8 mouse cellular contexts compared by ENCODE assay signal in the genomic region with DNA sequence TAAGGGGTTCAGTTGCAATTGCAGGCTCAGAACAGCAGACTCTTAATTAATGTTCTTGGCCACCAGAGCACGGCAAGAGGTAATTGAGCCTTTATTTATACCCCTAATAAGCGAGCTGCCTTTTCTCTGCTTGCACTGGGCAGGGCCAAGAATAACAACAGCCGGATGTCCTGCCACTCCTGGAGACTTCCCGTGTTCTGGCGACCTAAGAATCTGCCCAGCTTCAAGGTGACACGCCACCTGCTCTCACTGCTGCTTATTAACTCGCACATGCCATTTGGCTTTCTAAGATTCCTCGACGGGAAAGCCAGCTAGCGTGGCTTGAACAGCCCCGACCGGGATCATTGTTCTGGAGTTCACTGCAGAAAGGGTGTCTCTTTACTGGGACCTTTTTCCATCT. TPM values are rescaled to one million over a fixed set of nuclear protein-coding genes. Genes with fewer than 3 reads are reported as not detected.
DNase-seq lines count a peak whose midpoint lies in the region; ATAC-seq and TF ChIP-seq lines count a peak whose summit lies in the region.
"Had no signal": no experiment of that assay in that cellular context is flagged by ENCODE, and none has a peak within 500 bp of the region (broad histone marks: within the 10 kb centered on the region; RNA-seq: fewer than 3 reads in every experiment).

No protein-coding gene starts in this region.

- H3K27ac ChIP-seq in embryonic facial prominence, embryonic 11.5 days (replicated peaks; ENCODE audit: low read depth, low read length): no peak overlapping the region
- H3K27ac ChIP-seq in intestine, embryonic 15.5 days: no peak overlapping the region
- H3K27ac ChIP-seq in lung, postnatal 0 days (ENCODE audit: low read length): peak overlapping the region; percentile 52; the same call in 1 of the 2 replicates

- TF ChIP-seq EP300 in lung, postnatal 0 days (IDR thresholded peaks at IDR 0.05): peak; percentile 70

- no peak overlapping the region for H3K4me2 ChIP-seq in embryonic facial prominence, embryonic 11.5 days (ENCODE audit: low read depth, low read length)
- H3K4me2 ChIP-seq in intestine, embryonic 15.5 days (replicated peaks): peak overlapping the region; percentile 20; the same call in 1 of the 2 replicates
- 0 out of 2 replicates have a peak overlapping the region, but pooled peaks have one; percentile 21 for H3K4me2 ChIP-seq in lung, postnatal 0 days (replicated peaks; ENCODE audit: low read depth, low read length)

- H3K36me3 ChIP-seq in embryonic facial prominence, embryonic 11.5 days (replicated peaks; ENCODE audit: control insufficient read depth, insufficient read depth, low read depth, low read length): no peaks in the 10 kb centered on the region
- no peaks in the 10 kb centered on the region for H3K36me3 ChIP-seq in intestine, embryonic 15.5 days
- no peaks in the 10 kb centered on the region for H3K36me3 ChIP-seq in lung, postnatal 0 days (ENCODE audit: insufficient read depth, low read length)

- DNase-seq in R1 (ENCODE audit: low read depth, low spot score): peak; percentile 68
- no peak for DNase-seq in embryonic facial prominence, embryonic 11.5 days (ENCODE audit: low spot score)
- peak; percentile 43 for DNase-seq in lung, postnatal 0 days (ENCODE audit: low spot score)
- DNase-seq in frontal cortex, adult 2 months (ENCODE audit: extremely low spot score in 1 of 2, low spot score in 1 of 2): no peak
- no peak for DNase-seq in layer of hippocampus, postnatal 25 days (ENCODE audit: extremely low spot score in 1 of 2, low spot score in 1 of 2)
- DNase-seq in thymus, postnatal 4 days: no peak
- DNase-seq: layer of hippocampus, postnatal 36 days had no signal

- no peaks in the 10 kb centered on the region for H3K4me1 ChIP-seq in embryonic facial prominence, embryonic 11.5 days (ENCODE audit: control insufficient read depth, insufficient read depth, low read length)
- H3K4me1 ChIP-seq in intestine, embryonic 15.5 days (replicated peaks): peaks cover 7% of the 10 kb centered on the region
- H3K4me1 ChIP-seq in lung, postnatal 0 days (ENCODE audit: insufficient read depth, low read depth, low read length): peaks cover 3% of the 10 kb centered on the region; the same call in 1 of the 2 replicates

- 0 out of 2 replicates have a peak overlapping the region, but pooled peaks have one; percentile 11 for H3K9ac ChIP-seq in embryonic facial prominence, embryonic 11.5 days (replicated peaks; ENCODE audit: low read length)
- no peak overlapping the region for H3K9ac ChIP-seq in intestine, embryonic 15.5 days
- no peak overlapping the region for H3K9ac ChIP-seq in lung, postnatal 0 days (replicated peaks; ENCODE audit: low read depth)

- no peak overlapping the region for H3K4me3 ChIP-seq in embryonic facial prominence, embryonic 11.5 days (ENCODE audit: low read depth, low read length)
- H3K4me3 ChIP-seq in intestine, embryonic 15.5 days (replicated peaks): no peak overlapping the region
- no peak overlapping the region for H3K4me3 ChIP-seq in lung, postnatal 0 days (ENCODE audit: low read depth, low read length)

- no peaks in the 10 kb centered on the region for H3K9me3 ChIP-seq in embryonic facial prominence, embryonic 11.5 days (replicated peaks; ENCODE audit: control insufficient read depth, low read length)
- H3K9me3 ChIP-seq in intestine, embryonic 15.5 days: no peaks in the 10 kb centered on the region
- H3K9me3 ChIP-seq in lung, postnatal 0 days (ENCODE audit: low read length): no peaks in the 10 kb centered on the region

- no peak for ATAC-seq in embryonic facial prominence, embryonic 11.5 days (replicated peaks; ENCODE audit: insufficient number of reproducible peaks, low FRiP score, low TSS enrichment, low read depth)
- 0 out of 2 replicates have a peak, but pooled peaks have one; percentile 37 for ATAC-seq in intestine, embryonic 15.5 days
- peak; percentile 69 for ATAC-seq in lung, postnatal 0 days

- no peak for TF ChIP-seq CTCF in lung, postnatal 0 days (IDR thresholded peaks at IDR 0.05)

- H3K27me3 ChIP-seq in embryonic facial prominence, embryonic 11.5 days (ENCODE audit: control insufficient read depth, insufficient read depth, low read length): no peaks in the 10 kb centered on the region
- no peaks in the 10 kb centered on the region for H3K27me3 ChIP-seq in intestine, embryonic 15.5 days (replicated peaks)
- no peaks in the 10 kb centered on the region for H3K27me3 ChIP-seq in lung, postnatal 0 days (replicated peaks; ENCODE audit: insufficient read depth, low read length)

- 10% methylated on average over 12 of the region's 12 CpGs for WGBS in embryonic facial prominence, embryonic 11.5 days
- 19% methylated on average over 12 of the region's 12 CpGs for WGBS in intestine, embryonic 15.5 days
- WGBS in lung, postnatal 0 days: 19% methylated on average over 12 of the region's 12 CpGs

RNA-seq across cellular contexts. Expression of gene Fnbp1l, which starts 15.7 kb away (rescaled TPM):
- polyA plus RNA-seq in embryonic facial prominence, embryonic 11.5 days (2014; fragmentation: Nextera tagmentation; extraction: Ambion mirVana): 74.2 and 77.4 TPM in 2 replicates
- 40.0 and 43.1 TPM in 2 replicates for polyA plus RNA-seq in intestine, embryonic 15.5 days (2015; fragmentation: Nextera tagmentation; extraction: Ambion mirVana)
- polyA plus RNA-seq in lung, postnatal 0 days (2015; fragmentation: Nextera tagmentation; extraction: Ambion mirVana): 32.3 and 41.1 TPM in 2 replicates
- 98.4 and 102 TPM in 2 replicates for polyA plus RNA-seq in frontal cortex, adult 2 months (2012; rRNA removed)
- total RNA-seq in layer of hippocampus, postnatal 25 days (2021): 10 to 100 TPM; 32.5 to 33.9 TPM

Comparison
In these comparisons a context has a peak if more than half of its experiments do, and no peak if none do; other contexts are left out.
1. DNase-seq: peak in R1 (single experiment) and lung, postnatal 0 days (single experiment); none in embryonic facial prominence, embryonic 11.5 days (single experiment), frontal cortex, adult 2 months (0 of 2), layer of hippocampus, postnatal 25 days (0 of 2) and thymus, postnatal 4 days (single experiment).